Mouse (Mus musculus) lung, postnatal 0 days (tissue): ENCODE results near the gene Phxr2.

Experiments used
- CTCF ChIP-seq: IDR thresholded peaks from 2 replicates; pipeline ENCODE4 v1.5.1; 2016; ENCODE audit warnings: antibody characterized with exemption, mild to moderate bottlenecking
- EP300 ChIP-seq: IDR thresholded peaks from 2 replicates; pipeline ENCODE4 v1.6.1; 2016; ENCODE audit warnings: antibody characterized with exemption, mild to moderate bottlenecking, control low read depth

GRCm38 (mm10) chr10:99133321-99133875, 7.3 kb upstream of the Phxr2 start:
- TF ChIP-seq CTCF = no peak
- no peak for TF ChIP-seq EP300
